Comparison of ENCODE assay signal across 12 mouse cellular contexts in the genomic region with DNA sequence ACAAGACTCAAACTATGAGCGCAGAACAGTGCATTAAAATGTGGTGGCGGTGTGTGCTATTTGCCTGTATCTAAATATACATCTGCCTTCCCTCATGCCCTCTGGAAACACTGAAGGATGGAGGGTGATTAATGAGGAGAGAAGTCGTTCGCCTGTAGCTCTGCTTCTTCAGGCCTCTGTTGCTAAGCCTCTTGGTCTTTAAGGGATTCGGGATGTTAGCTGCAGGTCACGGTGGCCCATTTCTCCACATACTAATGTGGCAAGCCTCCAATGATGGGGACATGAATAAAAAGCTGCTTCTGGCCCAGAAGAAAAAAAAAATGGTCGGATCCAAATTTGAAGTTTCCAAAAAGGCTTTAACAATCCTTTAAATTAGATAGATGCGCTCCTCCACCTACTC.
DNase-seq lines count a peak whose midpoint lies in the region; ATAC-seq and TF ChIP-seq lines count a peak whose summit lies in the region.
"Had no signal": no experiment of that assay in that cellular context is flagged by ENCODE, and none has a peak within 500 bp of the region (broad histone marks: within the 10 kb centered on the region; RNA-seq: fewer than 3 reads in every experiment).

No protein-coding gene starts in this region.

- peak overlapping the region; percentile 40 for H3K4me2 ChIP-seq in lung, embryonic 16.5 days (ENCODE audit: low read depth, low read length)
- H3K4me2 ChIP-seq in forebrain, postnatal 0 days (ENCODE audit: low read depth) = peak overlapping the region; percentile 26
- no peak overlapping the region for H3K4me2 ChIP-seq in midbrain, postnatal 0 days (ENCODE audit: low read depth, low read length, poor library complexity, severe bottlenecking)

- no peaks in the 10 kb centered on the region for H3K27me3 ChIP-seq in lung, embryonic 16.5 days (ENCODE audit: control insufficient read depth, insufficient read depth, low read depth, low read length)
- H3K27me3 ChIP-seq in forebrain, postnatal 0 days (ENCODE audit: insufficient read depth, low read length) = no peaks in the 10 kb centered on the region
- H3K27me3 ChIP-seq in midbrain, postnatal 0 days (ENCODE audit: insufficient read depth, low read length) = no peaks in the 10 kb centered on the region

- no peak overlapping the region for H3K4me3 ChIP-seq in lung, embryonic 16.5 days (ENCODE audit: low read length)
- H3K4me3 ChIP-seq in forebrain, postnatal 0 days (ENCODE audit: low read depth, low read length) = no peak overlapping the region
- H3K4me3 ChIP-seq in midbrain, postnatal 0 days (ENCODE audit: low read depth, low read length) = no peak overlapping the region

- no peak for ATAC-seq in lung, embryonic 16.5 days (ENCODE audit: low read depth)
- ATAC-seq in forebrain, postnatal 0 days = no peak
- no peak for ATAC-seq in midbrain, postnatal 0 days (ENCODE audit: low FRiP score)
- ATAC-seq: liver, postnatal 0 days had no signal

- H3K9ac ChIP-seq in lung, embryonic 16.5 days (ENCODE audit: low read length) = no peak overlapping the region
- 0 out of 2 replicates have a peak overlapping the region, but pooled peaks have one; percentile 14 for H3K9ac ChIP-seq in forebrain, postnatal 0 days
- H3K9ac ChIP-seq in midbrain, postnatal 0 days (replicated peaks; ENCODE audit: low read length, poor library complexity, severe bottlenecking) = no peak overlapping the region
- H3K9ac ChIP-seq: liver, postnatal 0 days had no signal

- TF ChIP-seq CTCF in forebrain, postnatal 0 days (IDR thresholded peaks at IDR 0.05; ENCODE audit: low read depth) = no peak
- no peak for TF ChIP-seq CTCF in midbrain, postnatal 0 days (IDR thresholded peaks at IDR 0.05)

- 48% methylated on average over 8 of the region's 8 CpGs for WGBS in lung, embryonic 16.5 days
- 42% methylated on average over 8 of the region's 8 CpGs for WGBS in forebrain, postnatal 0 days
- 56% methylated on average over 8 of the region's 8 CpGs for WGBS in midbrain, postnatal 0 days

- no peaks in the 10 kb centered on the region for H3K36me3 ChIP-seq in lung, embryonic 16.5 days (ENCODE audit: control insufficient read depth, insufficient read depth, low read length)
- no peaks in the 10 kb centered on the region for H3K36me3 ChIP-seq in forebrain, postnatal 0 days (ENCODE audit: insufficient read depth)
- no peaks in the 10 kb centered on the region for H3K36me3 ChIP-seq in midbrain, postnatal 0 days (ENCODE audit: insufficient read depth, low read length)
- H3K36me3 ChIP-seq: G1E had no signal

- DNase-seq in embryo, embryonic 10.5 days (ENCODE audit: low spot score) = peak; percentile 26
- DNase-seq in embryo, embryonic 9.5 days (ENCODE audit: extremely low spot score) = no peak
- no peak for DNase-seq in lung, postnatal 4 days
- peak; percentile 35 for DNase-seq in forebrain, postnatal 0 days
- DNase-seq in midbrain, postnatal 0 days (ENCODE audit: low spot score) = peak; percentile 15
- DNase-seq in adrenal gland, adult 18-20 months (ENCODE audit: low spot score in 2 of 2) = no peak
- DNase-seq in cerebellum, postnatal 4 days (ENCODE audit: low spot score in 2 of 2) = no peak
- DNase-seq: heart, adult 18-20 months; kidney, postnatal 14 days; liver, postnatal 0 days had no signal

- peaks cover 14% of the 10 kb centered on the region for H3K4me1 ChIP-seq in lung, embryonic 16.5 days (replicated peaks; ENCODE audit: control insufficient read depth, insufficient read depth, low read length)
- peaks cover 16% of the 10 kb centered on the region; the same call in 1 of the 2 replicates for H3K4me1 ChIP-seq in forebrain, postnatal 0 days (ENCODE audit: insufficient read depth)
- H3K4me1 ChIP-seq in midbrain, postnatal 0 days (ENCODE audit: insufficient read depth, low read length) = 0 out of 2 replicates have a peak, but pooled peaks cover 6% of the 10 kb centered on the region

- H3K27ac ChIP-seq in lung, embryonic 16.5 days (ENCODE audit: low read length) = no peak overlapping the region
- peak overlapping the region; percentile 15; the same call in 1 of the 2 replicates for H3K27ac ChIP-seq in forebrain, postnatal 0 days (ENCODE audit: low read depth, low read length)
- H3K27ac ChIP-seq in midbrain, postnatal 0 days (ENCODE audit: low read depth, low read length) = no peak overlapping the region

- H3K9me3 ChIP-seq in lung, embryonic 16.5 days (ENCODE audit: control insufficient read depth, low read length) = no peaks in the 10 kb centered on the region
- H3K9me3 ChIP-seq in forebrain, postnatal 0 days (ENCODE audit: low read length) = no peaks in the 10 kb centered on the region
- H3K9me3 ChIP-seq in midbrain, postnatal 0 days (ENCODE audit: low read length) = no peaks in the 10 kb centered on the region

Comparison
In these comparisons a context has a peak if more than half of its experiments do, and no peak if none do; other contexts are left out.
1. DNase-seq: peak in embryo, embryonic 10.5 days (single experiment), forebrain, postnatal 0 days (single experiment) and midbrain, postnatal 0 days (single experiment); none in embryo, embryonic 9.5 days (single experiment), lung, postnatal 4 days (0 of 2), adrenal gland, adult 18-20 months (0 of 2) and cerebellum, postnatal 4 days (0 of 2).